Mouse (Mus musculus): ENCODE data around the gene Txndc2. TPM values are rescaled to one million over a fixed set of nuclear protein-coding genes. Genes with fewer than 3 reads are reported as not detected.

The Txndc2 gene
- polyA plus RNA-seq, 1 experiment from 2014 or later, result 0.09 TPM

DNA sequence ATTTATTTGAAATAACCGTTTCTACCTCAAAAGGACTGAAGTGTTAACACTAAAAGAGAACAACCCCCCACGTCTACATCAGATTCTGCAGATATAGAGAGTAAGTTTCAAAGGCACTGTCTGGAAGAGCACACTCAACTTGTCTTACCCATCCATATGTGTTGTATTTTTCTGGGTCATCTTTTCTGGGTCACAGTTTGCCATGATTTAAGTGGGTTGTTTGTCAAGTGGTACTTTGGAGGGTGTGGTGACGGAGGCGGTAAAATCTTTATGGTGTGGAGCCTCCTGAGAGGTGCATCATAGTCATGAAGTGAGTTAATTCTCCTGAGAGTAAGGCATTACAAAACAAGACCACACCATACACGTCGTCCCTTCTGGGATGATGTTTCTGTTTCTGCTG is 16.4 kb downstream of the Txndc2 start:
- 90% methylated on average over 6 of the region's 6 CpGs for WGBS
- no peaks in the 10 kb centered on the region for H3K36me3 ChIP-seq (ENCODE audit: poor library complexity, severe bottlenecking)
- no peak overlapping the region for H3K9ac ChIP-seq
- ATAC-seq, result no peak
- no peaks in the 10 kb centered on the region for H3K4me1 ChIP-seq
- no peak overlapping the region for H3K27ac ChIP-seq
- H3K4me2 ChIP-seq, result no peak overlapping the region
- H3K27me3 ChIP-seq, result no peaks in the 10 kb centered on the region
- H3K9me3 ChIP-seq (replicated peaks), result no peaks in the 10 kb centered on the region; the same call in 1 of the 2 replicates
- no peak overlapping the region for H3K4me3 ChIP-seq

DNA sequence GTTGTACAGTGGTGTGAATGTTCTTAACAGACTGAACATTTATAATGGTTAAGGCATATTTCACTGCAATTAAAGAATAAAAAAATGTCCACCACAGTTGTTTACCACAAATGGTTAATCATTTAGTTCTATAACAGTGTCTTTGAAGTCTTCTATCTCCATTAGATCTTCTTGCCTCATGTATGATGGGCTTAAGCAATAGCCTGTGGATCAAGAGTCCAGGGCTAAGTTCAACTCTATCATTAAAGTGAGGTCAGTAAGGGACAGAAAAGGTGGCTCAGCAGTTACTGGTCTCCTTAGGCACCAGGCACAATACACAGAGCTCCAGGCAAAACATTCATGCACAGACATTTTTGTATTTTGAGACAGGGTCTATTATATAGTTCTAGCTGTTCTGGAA is 18.8 kb downstream of the Txndc2 start:
- Histone ChIP-seq H3K36me3 (ENCODE audit: poor library complexity, severe bottlenecking) (no peaks in the 10 kb centered on the region), H3K4me1 (no peaks in the 10 kb centered on the region), H3K27me3 (no peaks in the 10 kb centered on the region), H3K4me3 (no peak overlapping the region), H3K9ac (no peak overlapping the region), H3K9me3 (replicated peaks) (no peaks in the 10 kb centered on the region; the same call in 1 of the 2 replicates), H3K4me2 (no peak overlapping the region), H3K27ac (no peak overlapping the region)
- no peak for ATAC-seq

DNA sequence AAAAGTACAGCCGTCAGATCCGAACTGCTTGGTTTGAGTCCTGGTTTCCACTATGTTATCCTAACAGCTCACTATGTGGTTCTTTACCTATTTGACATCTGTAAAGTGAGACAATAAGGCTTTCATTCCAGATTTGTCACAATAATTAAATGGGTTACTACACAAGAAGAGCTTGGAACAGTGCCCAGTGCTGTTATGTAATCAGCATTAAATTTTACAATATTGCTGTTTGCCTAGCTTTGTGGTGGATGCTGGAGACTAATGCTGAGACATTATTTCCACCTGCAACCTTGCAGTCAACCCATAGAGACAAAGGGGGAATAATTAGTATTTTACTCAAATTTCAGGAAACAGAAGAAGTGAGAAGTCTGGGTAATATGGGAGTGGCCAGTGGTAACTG is 23.5 kb downstream of the Txndc2 start:
- no peaks in the 10 kb centered on the region for H3K27me3 ChIP-seq
- H3K9ac ChIP-seq, result no peak overlapping the region
- no peaks in the 10 kb centered on the region for H3K9me3 ChIP-seq (replicated peaks)
- no peaks in the 10 kb centered on the region for H3K36me3 ChIP-seq (ENCODE audit: poor library complexity, severe bottlenecking)
- H3K4me1 ChIP-seq, result peaks cover 7% of the 10 kb centered on the region; the same call in 1 of the 2 replicates
- H3K4me2 ChIP-seq, result no peak overlapping the region
- 87% methylated on average over 2 of the region's 2 CpGs for WGBS
- ATAC-seq, result no peak
- H3K27ac ChIP-seq, result no peak overlapping the region
- no peak overlapping the region for H3K4me3 ChIP-seq

DNA sequence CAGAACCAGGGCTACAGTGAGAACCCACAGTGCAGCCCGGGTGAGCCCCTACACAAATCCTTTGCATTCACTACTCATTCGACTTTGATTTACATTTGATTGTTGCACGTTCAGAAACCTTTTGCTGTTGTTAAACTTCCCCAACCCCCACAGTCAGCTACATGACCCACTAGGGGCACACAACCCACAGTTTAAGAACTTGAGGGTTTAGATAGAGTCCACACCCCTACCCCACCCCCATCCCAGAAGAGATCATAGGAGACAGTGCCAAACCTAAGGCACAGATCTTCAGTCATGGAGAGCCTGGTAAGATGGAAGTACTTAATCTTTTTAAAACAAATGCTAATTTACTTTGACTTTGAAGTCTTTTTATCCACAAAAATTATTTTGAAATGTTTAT is 26.3 kb downstream of the Txndc2 start:
- Histone ChIP-seq H3K4me1 (peaks cover 20% of the 10 kb centered on the region), H3K36me3 (ENCODE audit: poor library complexity, severe bottlenecking) (no peaks in the 10 kb centered on the region), H3K4me3 (no peak overlapping the region), H3K27ac (no peak overlapping the region), H3K9ac (no peak overlapping the region), H3K4me2 (no peak overlapping the region), H3K9me3 (replicated peaks) (no peaks in the 10 kb centered on the region), H3K27me3 (no peaks in the 10 kb centered on the region)
- 29% methylated on average over 3 of the region's 3 CpGs for WGBS
- no peak for ATAC-seq

DNA sequence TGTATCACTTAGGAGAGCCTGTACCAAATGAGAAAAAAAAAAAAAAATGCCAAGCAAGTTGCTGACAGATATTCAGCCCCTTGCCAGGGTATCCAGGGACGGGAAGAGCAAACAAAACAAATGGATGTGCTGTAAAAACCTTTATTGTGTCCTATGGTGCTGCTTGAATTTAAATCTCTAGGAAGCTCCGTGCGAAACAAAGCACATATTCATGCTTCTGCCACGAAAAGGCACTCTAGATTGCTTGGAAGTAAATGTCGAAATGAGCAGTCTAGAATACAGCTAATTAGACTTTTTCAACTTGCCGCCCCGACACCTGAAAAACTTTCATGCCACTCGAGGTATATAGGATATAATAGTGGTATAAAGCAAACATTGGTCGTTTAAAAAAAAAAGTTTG is 27.5 kb downstream of the Txndc2 start:
- peaks cover 29% of the 10 kb centered on the region for H3K4me1 ChIP-seq
- peak overlapping the region; percentile 99 for H3K9ac ChIP-seq
- H3K36me3 ChIP-seq (ENCODE audit: poor library complexity, severe bottlenecking), result no peaks in the 10 kb centered on the region
- no peaks in the 10 kb centered on the region for H3K9me3 ChIP-seq (replicated peaks)
- WGBS, result 1% methylated on average over 9 of the region's 9 CpGs
- H3K27me3 ChIP-seq, result no peaks in the 10 kb centered on the region
- ATAC-seq, result no peak
- peak overlapping the region; percentile 82 for H3K4me3 ChIP-seq
- H3K27ac ChIP-seq, result peak overlapping the region; percentile 99
- peak overlapping the region; percentile 71 for H3K4me2 ChIP-seq

DNA sequence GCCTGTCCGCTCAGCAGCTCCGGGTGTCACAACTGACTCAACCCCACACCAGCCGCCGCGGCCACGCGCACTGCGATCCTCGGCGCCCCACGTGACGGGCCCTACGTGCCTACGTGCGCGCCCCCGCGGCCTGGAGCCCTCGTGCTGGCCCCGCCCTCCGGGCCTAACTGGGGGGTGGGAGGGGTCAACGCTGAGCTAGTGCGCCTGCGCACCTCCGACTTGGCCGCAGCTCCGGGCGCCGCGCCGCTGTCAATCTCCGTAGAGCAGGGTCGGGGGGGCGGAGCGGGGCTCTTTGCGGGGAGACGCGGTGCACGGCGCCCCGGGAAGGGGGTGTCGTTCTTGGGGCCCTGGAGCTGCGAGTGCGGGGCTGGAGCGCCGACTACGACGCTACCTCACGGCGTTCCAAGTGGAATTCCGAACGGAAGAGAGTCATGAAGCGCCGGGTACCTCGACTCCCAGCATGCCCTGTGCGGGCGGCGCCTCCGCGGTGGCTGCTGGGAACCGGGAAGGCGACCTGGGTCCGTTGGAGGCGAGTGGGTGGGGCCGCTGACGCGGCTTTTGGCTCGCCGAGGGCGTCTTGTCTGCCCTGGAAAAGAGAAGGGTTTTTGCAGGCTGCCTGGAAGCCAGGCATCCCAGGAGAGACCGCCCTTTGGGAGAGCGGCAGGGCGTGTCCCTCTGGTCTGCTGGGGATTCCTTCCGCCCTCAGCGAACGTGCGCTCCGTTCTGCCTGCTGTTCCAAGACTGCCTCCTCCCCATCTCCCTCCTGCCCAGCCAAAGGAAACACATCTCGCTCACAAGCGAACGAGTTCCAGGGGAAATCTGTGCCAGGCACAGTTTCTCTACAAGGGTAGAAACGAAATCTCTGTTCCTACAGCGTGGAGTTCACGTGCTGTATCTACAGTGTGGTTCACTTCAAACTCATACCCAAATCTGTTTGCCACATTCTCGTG is 28.2 kb downstream of the Txndc2 start, which contains the start of gene Vapa:
Gene Vapa (minus strand): TSS at position 93 of the 950 bp plus-strand sequence.
- Histone ChIP-seq H3K36me3 (ENCODE audit: poor library complexity, severe bottlenecking) (no peaks in the 10 kb centered on the region), H3K9me3 (replicated peaks) (no peaks in the 10 kb centered on the region), H3K27ac (peak within 1 kb of the TSS; percentile 99), H3K4me3 (peak within 1 kb of the TSS; percentile 82), H3K4me2 (peak within 1 kb of the TSS; percentile 79), H3K27me3 (no peaks in the 10 kb centered on the region), H3K4me1 (peaks cover 36% of the 10 kb centered on the region), H3K9ac (peak within 1 kb of the TSS; percentile 99)
- peak; percentile 94 for ATAC-seq
- under 1% methylated on average over 84 of the region's 85 CpGs for WGBS

DNA sequence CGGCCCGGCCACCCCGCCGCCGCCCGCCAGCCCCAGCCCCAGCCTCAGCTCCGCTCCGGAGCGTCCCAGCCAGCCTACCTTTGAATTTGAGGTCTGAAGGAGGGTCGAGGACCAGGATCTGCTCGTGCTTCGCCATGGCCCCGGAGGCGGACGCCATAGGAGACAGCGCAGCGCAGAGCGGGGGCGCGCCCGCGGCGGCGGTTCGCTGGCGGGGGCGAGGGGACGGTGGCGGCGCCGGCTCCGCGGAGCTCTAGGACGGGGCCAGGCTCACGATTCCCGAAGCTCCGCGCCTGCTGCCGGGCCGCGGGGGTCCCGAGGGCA is 28.9 kb downstream of the Txndc2 start:
- Histone ChIP-seq H3K9ac (peak overlapping the region; percentile 99), H3K36me3 (ENCODE audit: poor library complexity, severe bottlenecking) (no peaks in the 10 kb centered on the region), H3K9me3 (replicated peaks) (no peaks in the 10 kb centered on the region), H3K4me1 (peaks cover 41% of the 10 kb centered on the region), H3K27me3 (no peaks in the 10 kb centered on the region), H3K27ac (peak overlapping the region; percentile 99), H3K4me2 (peak overlapping the region; percentile 79), H3K4me3 (peak overlapping the region; percentile 82)
- ATAC-seq, result peak; percentile 79
- under 1% methylated on average over 29 of the region's 42 CpGs for WGBS

DNA sequence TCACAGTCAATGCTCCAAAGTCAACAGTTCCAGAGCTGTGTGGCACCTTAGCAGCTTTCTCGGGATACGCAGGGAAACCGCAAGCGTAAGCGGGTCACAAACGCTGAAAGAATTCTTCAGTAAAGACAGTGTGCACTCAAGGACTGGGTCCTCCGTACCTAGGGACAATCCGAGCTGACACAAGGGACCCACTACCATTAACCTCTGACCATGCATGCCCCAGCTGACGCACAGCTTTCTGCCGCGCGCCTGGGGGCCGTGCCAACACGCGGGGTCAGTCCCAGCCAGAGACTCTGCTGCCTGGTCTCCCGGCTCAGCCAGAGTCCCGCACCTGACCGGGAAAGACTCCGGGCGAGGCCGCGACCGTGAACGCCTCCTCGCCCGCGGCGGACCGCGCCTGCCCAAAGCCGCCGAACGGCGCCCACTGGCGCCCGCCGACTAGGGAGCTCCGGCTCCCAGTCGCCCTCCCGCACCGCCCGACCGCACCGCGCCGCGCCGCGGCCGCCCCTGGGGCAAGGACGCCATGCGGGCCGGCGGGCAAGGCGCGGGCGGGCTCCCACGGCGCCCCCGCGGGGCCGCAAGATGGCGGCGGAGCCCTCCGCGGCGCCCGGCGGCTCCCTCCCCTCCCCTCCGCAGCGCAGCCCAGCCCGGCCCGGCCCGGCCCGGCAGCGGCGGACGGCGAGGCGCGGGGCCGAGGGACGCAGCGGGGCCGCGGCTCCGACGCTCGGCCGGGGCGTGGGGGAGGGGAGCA is 29.4 kb downstream of the Txndc2 start:
- ATAC-seq, result peak; percentile 44
- Histone ChIP-seq H3K4me2 (peak overlapping the region; percentile 79), H3K27ac (peak overlapping the region; percentile 99), H3K27me3 (no peaks in the 10 kb centered on the region), H3K4me1 (peaks cover 47% of the 10 kb centered on the region), H3K9ac (peak overlapping the region; percentile 99), H3K36me3 (ENCODE audit: poor library complexity, severe bottlenecking) (no peaks in the 10 kb centered on the region), H3K4me3 (peak overlapping the region; percentile 82), H3K9me3 (replicated peaks) (no peaks in the 10 kb centered on the region)
- 0% methylated on average over 44 of the region's 91 CpGs for WGBS

DNA sequence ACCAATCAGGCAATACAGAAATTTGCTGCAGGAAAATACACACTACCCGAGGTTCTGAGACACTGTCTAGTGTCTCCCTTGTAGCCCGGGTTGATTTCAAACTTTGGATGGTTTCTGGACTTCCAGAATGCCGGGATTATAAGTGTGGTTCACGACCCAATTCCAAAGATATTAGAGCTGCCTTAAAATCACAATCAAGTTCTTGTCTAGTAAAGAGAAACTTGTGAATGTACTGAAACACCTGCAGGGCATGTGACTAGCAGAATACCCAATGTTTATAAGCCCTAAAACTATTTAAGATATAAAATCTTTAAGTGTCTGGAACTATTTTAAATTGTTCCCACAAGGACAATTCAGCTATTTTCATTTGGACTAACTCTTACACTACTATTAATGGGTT is 30.2 kb downstream of the Txndc2 start:
- WGBS, result 7% methylated on average over 4 of the region's 4 CpGs
- ATAC-seq, result no peak
- peak overlapping the region; percentile 99 for H3K9ac ChIP-seq

DNA sequence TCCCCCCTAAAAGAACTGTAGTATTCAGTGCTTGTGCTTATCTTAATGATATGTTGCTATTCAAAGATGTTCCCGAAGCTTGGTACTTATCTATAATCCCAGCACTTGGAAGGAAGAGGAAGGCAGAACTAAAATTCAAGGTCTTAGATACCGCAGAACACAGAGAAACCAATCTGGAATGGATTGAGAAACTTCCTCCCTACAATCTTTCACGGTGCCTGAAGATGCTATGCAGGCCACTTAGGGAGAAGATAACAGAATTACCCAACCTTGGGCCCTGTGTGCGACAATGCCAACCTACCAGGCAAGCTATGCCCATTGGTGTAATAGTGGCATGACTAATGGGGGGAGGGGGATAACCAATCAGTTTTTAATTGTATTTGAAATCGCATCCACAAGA is 33.2 kb downstream of the Txndc2 start:
- Histone ChIP-seq H3K27me3 (no peaks in the 10 kb centered on the region), H3K9me3 (replicated peaks) (no peaks in the 10 kb centered on the region), H3K9ac (no peak overlapping the region), H3K36me3 (ENCODE audit: poor library complexity, severe bottlenecking) (no peaks in the 10 kb centered on the region), H3K4me3 (no peak overlapping the region), H3K4me1 (peaks cover 52% of the 10 kb centered on the region), H3K4me2 (no peak overlapping the region), H3K27ac (no peak overlapping the region)
- WGBS, result 87% methylated on average over 5 of the region's 5 CpGs
- ATAC-seq, result no peak

More for the DNA sequence above, 30.2 kb downstream of the Txndc2 start:
- Histone ChIP-seq H3K4me3 (peak overlapping the region; percentile 82), H3K27me3 (no peaks in the 10 kb centered on the region), H3K4me2 (peak overlapping the region; percentile 79), H3K4me1 (peaks cover 52% of the 10 kb centered on the region), H3K9me3 (replicated peaks) (no peaks in the 10 kb centered on the region), H3K27ac (no peak overlapping the region), H3K36me3 (ENCODE audit: poor library complexity, severe bottlenecking) (no peaks in the 10 kb centered on the region)

DNA sequence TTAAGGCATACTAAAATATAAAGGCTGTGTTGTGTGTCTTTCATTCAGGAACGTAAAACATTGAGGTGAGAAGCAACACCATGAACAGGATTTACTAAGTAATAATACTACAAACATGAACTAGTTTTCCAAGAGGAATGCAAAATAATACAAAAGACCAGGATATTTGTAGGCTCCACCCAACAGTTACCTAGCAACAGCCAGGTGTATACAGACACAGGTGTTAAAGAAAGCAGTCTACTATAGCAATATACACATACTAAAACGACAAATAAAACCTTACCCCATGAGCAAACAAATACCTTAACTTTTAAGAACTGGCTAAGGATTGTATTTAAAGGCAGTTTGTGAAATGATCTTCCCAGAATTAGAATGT is 33.7 kb downstream of the Txndc2 start:
- peaks cover 52% of the 10 kb centered on the region for H3K4me1 ChIP-seq
- no peak overlapping the region for H3K9ac ChIP-seq
- H3K36me3 ChIP-seq (ENCODE audit: poor library complexity, severe bottlenecking), result no peaks in the 10 kb centered on the region
- H3K27ac ChIP-seq, result no peak overlapping the region
- 79% methylated on average over 2 of the region's 2 CpGs for WGBS
- ATAC-seq, result no peak
- H3K27me3 ChIP-seq, result no peaks in the 10 kb centered on the region
- no peaks in the 10 kb centered on the region for H3K9me3 ChIP-seq (replicated peaks)
- no peak overlapping the region for H3K4me3 ChIP-seq
- H3K4me2 ChIP-seq, result no peak overlapping the region

DNA sequence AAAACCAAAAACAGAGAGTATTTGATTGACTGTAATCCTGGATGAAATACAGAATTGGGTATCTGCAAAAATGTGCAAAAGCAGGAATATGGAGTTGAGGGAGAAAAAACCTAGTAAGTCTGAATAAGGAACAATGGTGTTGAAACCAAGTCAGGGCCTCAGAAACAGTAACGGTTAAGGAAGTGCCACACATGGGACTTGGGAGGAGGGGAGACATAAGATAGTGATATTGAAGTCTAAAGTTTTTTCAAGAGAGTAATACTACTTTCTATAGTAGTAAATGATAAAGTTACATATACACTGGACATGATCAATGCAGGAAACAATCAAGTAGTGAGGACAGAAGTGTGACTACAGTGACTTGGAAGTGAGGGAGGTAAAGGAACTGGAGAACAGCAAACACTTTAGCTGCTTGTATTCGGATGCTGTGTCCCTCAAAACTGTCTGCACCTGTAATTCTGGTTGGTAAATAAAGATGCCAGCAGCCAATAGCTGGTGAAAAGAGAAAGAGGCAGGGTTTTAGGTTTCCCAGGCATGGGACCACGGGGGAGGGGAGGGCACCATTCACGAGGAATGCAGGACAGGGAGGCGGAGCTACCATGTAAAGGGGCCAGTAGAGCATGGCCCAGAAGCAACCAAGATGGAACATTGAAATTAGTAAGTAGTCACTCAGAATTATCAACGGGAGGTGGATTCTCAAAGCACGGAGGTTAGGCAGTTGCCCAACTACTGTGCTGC is 34.2 kb downstream of the Txndc2 start:
- Histone ChIP-seq H3K9ac (no peak overlapping the region), H3K4me3 (no peak overlapping the region), H3K27ac (no peak overlapping the region), H3K27me3 (no peaks in the 10 kb centered on the region), H3K4me1 (peaks cover 52% of the 10 kb centered on the region), H3K4me2 (no peak overlapping the region), H3K9me3 (replicated peaks) (no peaks in the 10 kb centered on the region), H3K36me3 (ENCODE audit: poor library complexity, severe bottlenecking) (no peaks in the 10 kb centered on the region)
- no peak for ATAC-seq
- WGBS, result 47% methylated on average over 7 of the region's 7 CpGs
